Mouse (Mus musculus) embryonic fibroblast, embryonic 13.5 days (primary cell): ENCODE measurements around the gene Gm20696. TPM values are rescaled to one million over a fixed set of nuclear protein-coding genes. Genes with fewer than 3 reads are reported as not detected.

Experiments
- H3K27ac ChIP-seq: 2 replicates; pipeline ENCODE4 v1.5.1; 2012; ENCODE audit warnings: low read length, control low read depth, inconsistent platforms; ENCODE audit not compliant: insufficient read depth
- H3K4me1 ChIP-seq: 2 replicates; pipeline ENCODE4 v1.6.1; 2011; ENCODE audit warnings: low read length; ENCODE audit not compliant: control insufficient read depth, insufficient read depth
- H3K4me3 ChIP-seq: 2 replicates; pipeline ENCODE4 v1.5.1; 2011; ENCODE audit warnings: mild to moderate bottlenecking, control low read depth, low read length; ENCODE audit not compliant: insufficient read depth
- CTCF ChIP-seq: IDR thresholded peaks from 2 replicates; pipeline ENCODE4 v1.5.1; 2011; ENCODE audit warnings: mild to moderate bottlenecking, control low read depth, low read length, moderate library complexity, borderline replicate concordance; ENCODE audit not compliant: insufficient read depth
- POLR2A ChIP-seq: IDR thresholded peaks from 2 replicates; pipeline ENCODE4 v1.6.1; 2011; ENCODE audit warnings: low read depth, mild to moderate bottlenecking, control low read depth, low read length, moderate library complexity
- polyA plus RNA-seq: library from polyadenylated mRNA; stranded (reverse); fragments of >200 nt; gene quantifications from 2 replicates; pipeline ENCODE4 v1.2.4, GENCODE M21; 2011; ENCODE audit warnings: low read depth; ENCODE audit not compliant: missing spikeins, insufficient read length

Gm20696 gene
- polyA plus RNA-seq, 1 experiment = 5.2 TPM

DNA sequence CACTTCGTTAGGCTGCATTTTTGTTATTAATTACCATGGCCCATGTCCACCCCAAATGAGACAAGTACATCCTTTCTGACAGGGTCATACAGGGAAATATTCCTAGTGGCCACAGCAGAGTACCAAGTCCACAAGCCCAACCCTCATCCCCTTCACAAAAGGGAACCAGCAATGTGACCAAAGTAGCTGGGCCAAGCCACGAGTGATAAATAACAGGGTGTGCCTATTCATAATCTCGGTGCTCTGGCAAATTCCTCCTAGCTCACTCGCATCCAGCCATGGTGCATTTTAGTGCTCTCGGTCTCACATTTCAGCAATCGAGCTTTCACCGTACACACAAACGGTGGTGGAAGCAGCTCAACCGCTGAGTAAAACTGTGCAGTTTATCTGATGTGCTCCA lies 263.7 kb downstream of the Gm20696 start:
- TF ChIP-seq CTCF (no peak), POLR2A (no peak)
- Histone ChIP-seq H3K4me1 (peaks cover 14% of the 10 kb centered on the region), H3K27ac (no peak overlapping the region), H3K4me3 (no peak overlapping the region)

DNA sequence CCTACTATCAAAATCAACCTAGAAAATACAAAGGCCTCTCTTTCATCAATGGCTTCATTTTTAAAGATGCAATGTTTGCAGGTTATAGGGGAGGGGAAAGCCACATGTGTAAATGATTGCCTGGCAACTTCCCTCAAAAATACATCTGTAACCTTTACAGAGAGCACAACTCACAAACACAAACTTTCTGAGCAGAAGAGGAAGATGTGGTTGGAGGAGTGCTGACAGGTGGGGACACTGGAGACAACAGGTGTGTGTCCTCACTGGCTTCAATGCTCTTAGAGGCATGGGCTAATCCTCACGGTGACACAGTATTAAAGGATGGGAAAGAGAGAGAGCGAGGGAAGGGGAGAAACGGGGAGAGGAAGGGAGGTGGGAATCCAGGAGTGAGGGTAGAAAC lies 264.2 kb downstream of the Gm20696 start:
- H3K4me3 ChIP-seq = no peak overlapping the region
- H3K4me1 ChIP-seq = peaks cover 14% of the 10 kb centered on the region
- H3K27ac ChIP-seq = no peak overlapping the region
- no peak for TF ChIP-seq POLR2A
- no peak for TF ChIP-seq CTCF

DNA sequence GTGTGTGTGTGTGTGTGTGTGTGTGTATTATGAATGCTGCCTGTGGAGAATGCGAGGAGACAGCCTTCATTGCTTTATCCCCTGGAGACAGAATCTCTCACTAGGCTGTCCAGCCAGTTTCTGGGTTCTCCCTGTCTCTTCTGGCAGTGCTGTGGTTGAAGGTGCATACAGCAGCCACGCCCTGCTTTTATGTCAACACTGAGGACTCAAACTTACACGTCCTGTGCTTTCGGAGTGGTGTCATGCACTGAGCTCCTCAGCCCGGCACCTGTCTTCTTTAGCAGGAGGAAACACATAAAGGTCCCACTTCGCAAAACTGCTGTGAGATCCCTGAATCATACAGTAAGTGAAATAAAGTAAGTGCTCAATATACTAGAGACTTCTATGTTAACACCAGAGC lies 264.8 kb downstream of the Gm20696 start:
- no peak overlapping the region for H3K27ac ChIP-seq
- TF ChIP-seq POLR2A = no peak
- no peak for TF ChIP-seq CTCF

DNA sequence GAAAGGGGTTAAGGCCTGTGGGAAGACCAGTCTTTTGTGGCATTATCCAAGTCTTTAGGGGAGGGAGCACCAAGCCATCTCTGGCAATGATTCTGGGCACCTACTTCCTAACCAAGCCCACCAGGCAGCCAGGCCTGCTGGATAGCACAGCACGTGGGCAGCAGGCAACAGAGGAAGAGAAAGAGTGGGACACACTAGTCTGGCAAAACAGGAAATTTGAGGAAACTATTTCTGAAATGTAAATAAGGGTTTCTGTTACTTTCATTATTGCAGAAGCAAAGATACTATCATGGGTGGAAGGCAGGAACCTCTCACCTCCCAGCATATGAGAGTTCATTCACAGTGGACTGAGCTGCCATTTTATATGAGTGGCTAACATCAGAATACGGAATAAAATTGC lies 265.4 kb downstream of the Gm20696 start:
- Histone ChIP-seq H3K4me1 (peaks cover 6% of the 10 kb centered on the region), H3K27ac (no peak overlapping the region), H3K4me3 (no peak overlapping the region)
- TF ChIP-seq CTCF (no peak), POLR2A (no peak)

More for the DNA sequence above, 264.8 kb downstream of the Gm20696 start:
- Histone ChIP-seq H3K4me3 (no peak overlapping the region), H3K4me1 (peaks cover 12% of the 10 kb centered on the region)

DNA sequence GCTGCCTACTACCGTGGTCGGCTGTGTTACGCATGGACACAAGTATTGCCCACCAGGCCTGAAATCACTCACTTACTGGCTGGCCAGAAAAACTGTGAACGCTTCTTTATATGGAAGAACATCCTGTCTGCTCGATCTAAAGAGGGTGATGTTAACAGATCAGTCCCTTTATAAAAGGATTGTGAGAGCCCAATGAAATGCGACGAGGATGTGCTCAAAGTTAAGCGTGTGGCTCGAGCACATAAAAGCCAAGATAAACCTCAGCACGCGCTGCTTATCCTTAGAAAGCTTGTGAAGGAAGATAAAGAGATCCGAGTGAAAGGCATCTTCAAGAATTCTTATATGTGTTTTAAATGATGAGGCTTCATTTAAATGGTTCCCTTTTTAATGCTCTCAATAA lies 270.9 kb downstream of the Gm20696 start:
- TF ChIP-seq POLR2A (no peak), CTCF (no peak)
- no peak overlapping the region for H3K27ac ChIP-seq
- no peak overlapping the region for H3K4me3 ChIP-seq
- H3K4me1 ChIP-seq = peaks cover 6% of the 10 kb centered on the region; the same call in 1 of the 2 replicates

DNA sequence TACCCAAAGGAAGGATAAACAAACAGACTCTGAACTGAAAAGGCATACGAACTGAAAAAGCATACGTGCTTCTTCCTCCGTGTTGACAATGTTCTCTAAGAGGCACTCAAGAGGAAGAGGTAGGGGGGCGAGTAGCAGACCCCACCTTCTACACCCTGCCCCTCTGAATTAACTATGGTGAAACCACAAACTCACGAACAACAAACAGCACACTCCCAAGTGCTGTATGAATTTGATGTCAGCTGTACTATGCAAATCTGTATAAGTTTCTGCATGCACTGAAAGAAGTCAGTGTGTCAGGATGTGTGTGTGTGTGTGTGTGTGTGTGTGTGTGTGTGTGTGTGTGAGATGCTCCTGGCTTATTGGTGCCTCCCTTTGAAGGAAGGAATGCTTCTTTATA lies 271.8 kb downstream of the Gm20696 start:
- TF ChIP-seq POLR2A (no peak), CTCF (no peak)
- H3K4me3 ChIP-seq = no peak overlapping the region
- H3K4me1 ChIP-seq = peaks cover 6% of the 10 kb centered on the region; the same call in 1 of the 2 replicates
- H3K27ac ChIP-seq = no peak overlapping the region

DNA sequence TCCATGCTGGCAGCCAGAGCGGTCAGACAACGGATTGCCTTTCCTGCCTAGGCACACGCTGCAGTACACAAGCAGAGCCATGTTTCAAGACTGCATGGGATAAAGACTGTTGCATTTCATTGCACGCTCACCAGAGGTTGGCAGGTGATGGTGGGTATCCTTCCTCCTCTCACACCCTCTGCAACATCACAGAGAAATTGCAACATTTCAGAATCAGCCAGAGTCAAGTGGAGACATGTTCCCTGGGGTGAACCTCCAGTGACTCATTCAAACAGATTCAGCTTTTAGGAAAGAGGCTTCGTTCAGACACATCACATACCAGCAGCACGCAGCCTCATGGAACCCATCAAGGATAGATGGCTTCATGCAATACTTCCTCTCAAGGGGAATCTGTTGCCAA lies 274.1 kb downstream of the Gm20696 start:
- H3K27ac ChIP-seq = peak overlapping the region; percentile 49; the same call in 1 of the 2 replicates
- no peak overlapping the region for H3K4me3 ChIP-seq
- peaks cover 6% of the 10 kb centered on the region; the same call in 1 of the 2 replicates for H3K4me1 ChIP-seq
- no peak for TF ChIP-seq CTCF
- TF ChIP-seq POLR2A = no peak

DNA sequence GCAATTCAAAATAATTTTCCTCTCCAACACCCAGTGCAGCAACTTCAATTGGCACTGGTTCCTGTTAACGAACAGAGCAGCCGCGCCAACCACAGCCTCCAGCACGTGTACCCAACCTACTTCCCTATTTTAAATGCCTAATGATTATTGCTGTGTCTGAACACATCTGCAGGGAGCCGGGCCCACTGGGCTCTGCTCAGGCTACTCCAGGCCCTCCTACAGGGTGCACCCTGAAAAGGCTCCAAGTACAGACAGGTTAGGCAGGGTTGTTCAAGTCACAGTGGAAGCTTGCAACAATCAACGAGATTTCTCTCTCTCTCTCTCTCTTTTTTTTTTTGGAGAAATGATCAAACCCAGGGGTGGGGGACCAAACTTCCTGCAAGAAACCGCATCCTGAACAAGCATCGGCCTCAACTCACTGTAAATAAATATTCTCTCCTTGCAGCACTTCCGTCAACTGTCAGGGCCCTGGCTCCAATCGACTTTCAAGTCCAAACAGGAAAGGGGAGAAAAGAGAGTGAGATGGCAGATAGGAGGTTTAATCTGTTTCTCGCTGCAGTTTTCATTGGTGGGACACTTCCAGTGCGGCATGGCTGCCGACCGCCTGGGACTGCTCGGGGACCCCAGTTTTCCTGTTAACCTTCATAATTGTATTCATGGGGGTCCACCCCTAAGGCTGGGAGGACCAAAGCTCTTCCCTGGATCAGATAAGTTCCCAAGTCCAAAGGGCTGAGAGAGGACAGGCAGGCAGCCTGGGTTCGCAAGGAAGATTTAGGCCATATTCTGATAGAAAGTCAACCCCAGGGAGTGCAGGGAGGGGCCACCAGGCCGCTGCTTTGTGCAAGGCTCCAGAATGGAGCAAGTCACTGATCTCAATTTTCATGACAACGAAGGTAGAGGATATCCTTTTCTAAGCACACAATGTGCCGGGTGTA lies 277.6 kb downstream of the Gm20696 start:
- no peak overlapping the region for H3K4me3 ChIP-seq
- TF ChIP-seq CTCF = no peak
- TF ChIP-seq POLR2A = no peak
- H3K27ac ChIP-seq = no peak overlapping the region
- H3K4me1 ChIP-seq = peaks cover 6% of the 10 kb centered on the region; the same call in 1 of the 2 replicates

DNA sequence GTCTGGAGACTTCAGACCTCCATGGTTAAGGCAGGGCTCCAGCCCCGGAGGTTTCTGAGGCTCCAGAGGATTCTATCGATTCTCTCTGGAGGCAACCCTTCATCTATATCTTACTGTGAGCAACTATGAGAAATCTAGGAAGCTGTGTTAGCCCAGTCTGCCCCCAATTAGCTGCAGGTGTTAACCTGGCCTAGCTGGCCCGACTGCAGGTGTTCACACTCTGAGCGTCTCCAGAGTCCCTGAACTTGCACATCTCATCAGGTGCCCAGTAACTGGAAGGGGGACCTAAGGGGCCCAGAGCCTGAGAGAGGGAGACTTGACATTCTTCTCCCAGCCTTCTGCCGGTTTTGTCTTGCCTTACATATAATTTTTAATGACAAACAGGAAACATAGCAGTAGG lies 278.6 kb downstream of the Gm20696 start:
- TF ChIP-seq CTCF (no peak), POLR2A (no peak)
- H3K4me3 ChIP-seq = no peak overlapping the region
- H3K27ac ChIP-seq = no peak overlapping the region
- peaks cover 6% of the 10 kb centered on the region; the same call in 1 of the 2 replicates for H3K4me1 ChIP-seq

DNA sequence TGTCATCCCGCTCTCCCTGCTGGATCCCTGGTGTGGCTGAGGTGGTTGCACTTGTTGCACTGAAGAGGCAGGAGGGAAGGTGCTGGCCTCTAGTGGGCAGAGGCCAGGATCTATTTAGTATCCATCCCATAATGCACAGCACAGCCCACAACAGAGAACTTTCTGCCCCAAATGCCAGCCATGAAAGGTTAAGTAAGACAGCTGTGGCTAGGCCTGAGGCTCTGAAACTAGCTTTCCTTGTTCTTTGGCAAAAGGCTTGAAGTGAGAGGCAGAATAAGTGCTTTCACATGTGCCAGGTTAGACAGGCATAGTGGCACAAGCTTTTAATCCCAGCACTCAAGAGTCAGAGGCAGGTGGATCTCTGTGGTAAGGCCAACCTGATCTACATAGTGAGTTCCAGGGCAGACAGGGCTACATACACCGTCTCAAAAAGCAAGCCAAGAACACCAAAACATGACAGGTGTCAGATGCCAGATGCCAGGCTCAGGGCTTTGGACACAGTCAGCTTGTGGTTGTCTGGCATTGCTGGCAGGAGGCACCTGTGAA lies 281.5 kb downstream of the Gm20696 start:
- H3K4me3 ChIP-seq = no peak overlapping the region
- H3K4me1 ChIP-seq = no peaks in the 10 kb centered on the region
- H3K27ac ChIP-seq = no peak overlapping the region
- TF ChIP-seq CTCF (peak; percentile 56; the same call in 1 of the 2 replicates), POLR2A (no peak)
